Mouse (Mus musculus) liver, embryonic 14.5 days (tissue): ENCODE results near the gene Arfip1.

ENCODE experiments used
- CTCF ChIP-seq: IDR thresholded peaks from 2 replicates; pipeline ENCODE4 v1.5.1; 2016; ENCODE audit warnings: antibody characterized with exemption, low read depth, control low read depth
- EP300 ChIP-seq: IDR thresholded peaks from 2 replicates; pipeline ENCODE4 v1.6.1; 2016; ENCODE audit warnings: antibody characterized with exemption, low read depth

GRCm38 (mm10) chr3:84555780-84556179 lies 26.6 kb downstream of the Arfip1 start:
- TF ChIP-seq CTCF (no peak), EP300 (no peak)
